Mouse (Mus musculus) cortical plate, adult 2 months (tissue): Measurements from ENCODE around the gene Timm44. TPM values are rescaled to one million over a fixed set of nuclear protein-coding genes. Genes with fewer than 3 reads are reported as not detected.

Experiments
- H3K27ac ChIP-seq: fragments of 200-500 bp; 2 replicates; pipeline ENCODE4 v1.5.1; 2012; ENCODE audit warnings: low read length, control low read depth, inconsistent platforms; ENCODE audit not compliant: insufficient read depth
- H3K4me1 ChIP-seq: fragments of 200-500 bp; 2 replicates; pipeline ENCODE4 v1.6.1; 2011; ENCODE audit warnings: low read length; ENCODE audit not compliant: control insufficient read depth, insufficient read depth
- H3K4me3 ChIP-seq: fragments of 200-500 bp; 2 replicates; pipeline ENCODE4 v1.5.1; 2011; ENCODE audit warnings: mild to moderate bottlenecking, low read length, control low read depth; ENCODE audit not compliant: insufficient read depth
- CTCF ChIP-seq: fragments of 200-500 bp; IDR thresholded peaks from 2 replicates; pipeline ENCODE4 v1.5.1; 2011; ENCODE audit warnings: mild to moderate bottlenecking, control low read depth, low read length; ENCODE audit not compliant: insufficient read depth; ENCODE audit errors: extremely low read depth
- POLR2A ChIP-seq: fragments of 200-500 bp; IDR thresholded peaks from 2 replicates; pipeline ENCODE4 v1.6.1; 2011; ENCODE audit warnings: mild to moderate bottlenecking, low read length, control low read depth; ENCODE audit not compliant: insufficient read depth; ENCODE audit errors: extremely low read depth
- polyA plus RNA-seq: library from polyadenylated mRNA; depleted of rRNA; stranded (reverse); fragments of >200 nt; gene quantifications from 2 replicates; pipeline ENCODE4 v1.2.3, GENCODE M21; 2012; rRNA removed

Timm44 gene
- polyA plus RNA-seq = 92.9 and 111 TPM in 2 replicates

DNA sequence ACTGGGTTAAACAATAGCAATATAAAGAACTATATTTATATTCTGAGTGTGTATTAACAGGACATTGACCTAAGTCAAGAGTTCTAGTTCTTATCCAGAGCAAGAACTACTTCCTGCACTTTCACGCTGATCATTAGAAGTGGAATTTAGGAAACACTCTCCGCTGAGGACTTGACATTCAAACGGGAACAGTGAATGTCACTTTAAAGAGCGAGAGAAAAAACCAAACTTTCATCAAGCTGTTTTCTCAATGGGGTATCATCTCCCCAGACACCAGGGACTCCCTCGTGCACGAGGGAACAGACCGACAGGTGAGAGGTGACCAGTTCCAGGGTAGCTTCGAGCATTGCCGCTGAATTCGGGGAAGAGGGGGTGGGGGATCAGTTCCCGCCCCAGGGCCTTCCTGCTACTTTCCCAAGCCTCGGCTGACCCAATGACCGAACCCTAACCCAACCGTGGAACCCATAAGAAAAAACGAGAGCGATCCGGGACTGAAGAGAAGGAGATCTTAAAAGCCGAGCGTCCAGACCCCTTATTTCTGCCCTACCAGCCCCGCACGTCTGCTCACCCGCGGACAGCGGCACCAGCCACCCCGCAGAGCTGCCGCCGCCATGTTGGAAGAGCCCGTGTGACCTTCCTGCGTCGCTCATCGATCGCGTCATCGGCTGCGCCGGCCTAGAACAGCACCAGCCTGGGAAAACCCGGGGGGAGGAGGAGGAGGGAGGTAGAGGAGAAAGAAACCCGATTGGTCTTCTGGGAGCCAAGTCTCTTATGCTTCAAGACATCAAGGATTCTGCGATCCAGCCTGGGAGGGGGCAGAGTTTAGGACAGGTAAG is at the start of gene Timm44:
Timm44 (minus strand) TSS at position 639 of the 836 bp plus-strand sequence.
- TF ChIP-seq POLR2A (peak; percentile 78), CTCF (no peak)
- Histone ChIP-seq H3K4me1 (peaks cover 2% of the 10 kb centered on the region; the same call in 1 of the 2 replicates), H3K27ac (0 out of 2 replicates have a peak within 1 kb of the TSS, but pooled peaks have one; percentile 16), H3K4me3 (peak within 1 kb of the TSS; percentile 43)

DNA sequence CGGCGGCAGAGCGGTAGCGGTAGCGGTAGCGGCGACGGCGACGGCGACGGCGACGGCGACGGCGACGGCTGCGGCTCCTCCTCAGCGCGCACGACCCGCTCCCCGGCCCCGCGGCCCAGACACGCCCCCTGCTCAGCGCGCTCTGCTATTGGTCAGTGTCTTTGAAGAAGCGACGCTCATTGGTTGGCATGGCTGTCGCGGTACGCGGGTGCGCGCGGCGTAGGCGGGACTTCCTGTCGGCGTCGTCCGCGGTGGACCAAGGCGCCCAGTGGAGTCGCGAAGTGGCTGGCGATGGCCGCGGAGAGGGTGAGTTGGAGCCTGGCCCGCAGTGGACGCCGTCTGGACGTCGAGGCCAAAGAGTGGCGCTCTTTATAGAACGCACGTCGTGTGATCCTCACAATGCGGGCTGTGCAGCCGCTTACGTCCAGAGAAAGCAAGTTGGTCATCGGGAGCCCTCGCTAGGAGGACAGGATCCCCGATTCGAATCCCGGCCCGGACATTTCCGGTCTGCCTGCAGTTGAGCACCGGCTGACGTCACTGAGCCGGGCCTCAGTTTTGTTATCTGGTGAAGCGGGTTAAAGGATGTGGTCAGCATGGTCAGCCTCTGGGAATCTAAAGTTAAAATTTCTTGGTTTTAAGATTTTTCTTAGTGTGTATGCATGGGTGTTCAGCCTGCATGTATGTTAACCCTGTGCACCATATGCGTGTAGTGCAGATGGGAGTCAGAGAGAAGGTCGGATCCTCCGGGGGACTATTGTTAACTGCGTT is 49.5 kb upstream of the Timm44 start, which contains the start of the genes Ccl25 and Elavl1:
Ccl25 (plus strand) TSS at position 228 of the 768 bp plus-strand sequence.
Elavl1 (minus strand) TSS at position 431 of the 768 bp plus-strand sequence.
- Histone ChIP-seq H3K4me1 (peaks cover 5% of the 10 kb centered on the region; the same call in 1 of the 2 replicates), H3K27ac (peak within 1 kb of the TSS; percentile 85), H3K4me3 (peak within 1 kb of the TSS; percentile 98)
- TF ChIP-seq CTCF = no peak
- peak; percentile 57 for TF ChIP-seq POLR2A

DNA sequence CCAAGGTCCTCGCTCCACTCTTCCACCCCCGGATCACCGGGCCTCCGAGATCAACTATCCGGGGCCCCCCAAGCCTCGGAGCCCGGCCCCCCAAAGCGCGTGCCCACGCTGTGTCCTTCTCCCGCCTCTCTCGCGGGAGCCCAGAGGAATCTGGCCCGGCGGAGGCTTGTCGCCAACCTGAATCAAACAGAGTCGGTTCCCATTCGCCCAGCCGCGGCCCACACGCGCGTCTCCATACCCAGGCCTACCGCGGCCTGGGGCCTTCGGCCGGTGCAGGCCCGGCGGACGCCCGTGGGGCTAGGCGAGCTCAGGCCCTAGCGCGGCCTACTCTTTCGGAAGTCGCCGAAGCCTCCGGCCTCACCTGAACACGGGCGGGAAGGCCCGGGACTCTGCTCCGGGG is 48.8 kb upstream of the Timm44 start:
- peak overlapping the region; percentile 98 for H3K4me3 ChIP-seq
- H3K27ac ChIP-seq = peak overlapping the region; percentile 79
- peaks cover 5% of the 10 kb centered on the region; the same call in 1 of the 2 replicates for H3K4me1 ChIP-seq
- no peak for TF ChIP-seq POLR2A

DNA sequence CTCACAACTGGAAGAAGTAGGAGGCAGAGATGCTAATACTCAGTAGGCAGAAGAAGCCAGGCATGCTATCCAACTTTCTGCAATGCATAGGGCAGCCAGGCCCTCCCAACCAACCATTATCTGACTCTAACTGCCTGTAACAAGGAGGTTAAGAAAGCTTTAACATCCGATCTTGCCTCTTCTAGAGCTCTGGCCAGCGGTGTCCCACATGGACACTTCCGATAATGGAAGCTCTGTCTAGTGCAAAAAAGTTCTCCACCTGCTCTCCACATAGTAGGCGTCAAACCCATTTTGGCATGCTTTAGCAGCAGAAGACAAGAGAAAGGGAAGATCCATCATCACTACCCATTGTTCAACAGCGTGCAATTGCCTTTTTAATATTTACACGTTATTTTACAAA is 48.2 kb upstream of the Timm44 start:
- Histone ChIP-seq H3K27ac (no peak overlapping the region), H3K4me1 (peaks cover 5% of the 10 kb centered on the region; the same call in 1 of the 2 replicates), H3K4me3 (peak overlapping the region; percentile 98)
- TF ChIP-seq CTCF (no peak), POLR2A (no peak)

DNA sequence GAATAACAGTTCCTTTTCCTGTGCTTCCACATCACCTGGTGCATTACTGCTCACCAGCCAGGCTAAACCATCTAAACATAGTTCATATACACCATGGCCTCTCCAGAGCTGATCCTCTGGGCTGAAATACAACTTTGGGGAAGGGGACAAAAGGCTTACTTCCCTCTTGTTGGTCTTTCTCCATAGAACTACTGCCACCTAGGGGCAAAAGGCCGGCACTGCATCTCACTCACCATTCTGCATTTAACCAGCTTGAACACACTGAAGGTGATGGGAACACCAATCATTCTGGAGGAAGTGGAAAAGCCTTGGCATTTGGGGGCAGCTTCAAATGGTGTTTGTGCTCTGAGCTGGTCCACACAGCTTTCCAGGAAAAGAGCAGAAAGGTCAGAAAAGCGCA is 46.8 kb upstream of the Timm44 start:
- Histone ChIP-seq H3K27ac (no peak overlapping the region), H3K4me1 (peaks cover 5% of the 10 kb centered on the region; the same call in 1 of the 2 replicates), H3K4me3 (no peak overlapping the region)
- TF ChIP-seq POLR2A = no peak
- peak; percentile 86 for TF ChIP-seq CTCF

DNA sequence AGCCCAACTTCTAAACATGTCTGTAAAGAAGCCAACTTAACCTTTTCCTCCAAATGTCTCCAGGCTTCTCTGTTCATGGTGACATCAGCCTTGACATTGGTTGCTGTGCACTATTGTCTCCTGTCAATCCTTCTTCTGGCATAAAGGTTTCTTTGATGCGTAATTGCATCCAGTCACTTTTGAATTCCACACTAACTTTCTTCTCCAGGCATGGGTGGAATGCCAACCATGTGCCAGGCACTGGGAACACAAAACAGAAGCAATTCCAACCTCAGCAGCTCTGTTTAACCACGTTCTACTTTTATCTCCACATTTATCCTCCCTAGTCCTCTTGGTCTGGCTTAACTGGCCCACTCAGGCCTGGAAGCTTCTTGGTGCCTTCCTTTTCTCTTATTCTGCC is 45.3 kb upstream of the Timm44 start:
- TF ChIP-seq CTCF = no peak
- TF ChIP-seq POLR2A = no peak
- Histone ChIP-seq H3K4me3 (no peak overlapping the region), H3K27ac (no peak overlapping the region), H3K4me1 (peaks cover 4% of the 10 kb centered on the region; the same call in 1 of the 2 replicates)

DNA sequence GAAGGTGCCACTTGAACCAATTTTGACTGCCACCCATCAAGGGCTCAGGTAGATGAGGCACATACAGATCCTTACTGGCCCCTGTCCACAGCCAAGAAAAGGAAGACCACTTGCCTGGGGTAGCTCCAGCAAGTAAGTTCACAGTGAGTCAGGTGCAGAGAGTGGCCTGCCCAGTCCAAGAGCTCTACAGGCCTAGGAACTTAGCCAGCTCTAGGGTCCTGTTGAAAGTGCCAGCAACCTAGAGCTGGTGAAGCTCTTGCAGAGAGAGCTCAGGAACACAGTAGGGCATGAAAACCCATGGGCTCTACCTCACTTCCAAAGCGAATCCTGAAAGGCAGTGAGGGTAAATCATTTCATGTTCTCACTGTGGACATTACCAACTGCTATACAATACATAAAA is 44.7 kb upstream of the Timm44 start:
- H3K4me3 ChIP-seq = no peak overlapping the region
- H3K4me1 ChIP-seq = peaks cover 3% of the 10 kb centered on the region; the same call in 1 of the 2 replicates
- TF ChIP-seq POLR2A = no peak
- H3K27ac ChIP-seq = no peak overlapping the region

DNA sequence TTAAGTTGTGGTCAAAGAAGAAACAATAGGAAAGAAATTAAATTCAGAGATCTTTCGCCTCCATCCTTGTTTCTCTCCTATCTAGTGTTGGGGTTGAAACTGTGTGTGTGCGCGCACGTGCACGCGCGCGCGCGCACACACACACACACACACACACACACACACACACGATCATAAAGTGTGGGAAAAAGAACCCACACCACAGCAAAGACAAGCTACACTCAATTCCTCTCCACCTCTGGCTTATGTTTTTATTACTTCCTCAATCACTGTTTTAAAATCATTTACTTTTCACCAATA is 43.8 kb upstream of the Timm44 start:
- peaks cover 3% of the 10 kb centered on the region; the same call in 1 of the 2 replicates for H3K4me1 ChIP-seq
- TF ChIP-seq CTCF (no peak), POLR2A (no peak)
- no peak overlapping the region for H3K4me3 ChIP-seq
- no peak overlapping the region for H3K27ac ChIP-seq

DNA sequence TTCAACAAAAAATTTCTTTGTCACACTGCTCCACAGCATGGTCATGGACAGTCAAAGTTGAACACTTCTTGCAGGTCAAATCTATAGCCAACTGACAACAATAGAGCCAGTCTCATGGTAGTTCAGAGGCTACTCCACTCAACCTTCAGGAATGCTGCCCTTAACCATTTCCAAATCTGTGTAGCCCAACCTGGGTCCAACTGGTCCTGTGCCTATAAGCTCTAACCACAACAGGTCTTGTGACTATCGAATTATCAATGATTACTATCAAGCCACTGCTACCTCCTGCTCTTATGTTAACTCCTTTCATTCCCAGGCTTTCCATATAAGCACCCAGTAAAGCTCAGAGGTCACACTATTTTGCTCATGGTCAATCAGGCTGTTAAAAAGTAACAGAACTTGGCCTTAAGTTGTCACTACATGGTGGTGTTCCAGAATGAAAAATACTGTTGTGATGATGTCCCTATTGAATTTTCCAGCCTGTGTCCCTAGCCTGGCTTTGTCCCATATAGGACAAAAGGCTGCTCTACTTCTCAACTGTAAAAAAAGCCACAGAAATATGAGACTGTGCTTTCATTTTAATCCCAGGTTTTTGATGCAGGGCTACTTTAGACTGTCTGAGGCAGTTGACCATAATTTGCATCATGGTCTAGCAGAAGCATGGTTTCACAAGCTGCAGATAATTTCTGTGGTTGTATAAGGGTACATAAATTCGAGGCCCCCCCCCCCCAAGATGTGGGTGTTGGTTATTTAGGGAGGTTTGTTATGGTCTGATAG is 43.3 kb upstream of the Timm44 start:
- TF ChIP-seq POLR2A (no peak), CTCF (no peak)
- H3K4me1 ChIP-seq = peaks cover 3% of the 10 kb centered on the region; the same call in 1 of the 2 replicates
- no peak overlapping the region for H3K4me3 ChIP-seq
- H3K27ac ChIP-seq = no peak overlapping the region
